ENCODE assay signal across 8 mouse cellular contexts in the genomic region with DNA sequence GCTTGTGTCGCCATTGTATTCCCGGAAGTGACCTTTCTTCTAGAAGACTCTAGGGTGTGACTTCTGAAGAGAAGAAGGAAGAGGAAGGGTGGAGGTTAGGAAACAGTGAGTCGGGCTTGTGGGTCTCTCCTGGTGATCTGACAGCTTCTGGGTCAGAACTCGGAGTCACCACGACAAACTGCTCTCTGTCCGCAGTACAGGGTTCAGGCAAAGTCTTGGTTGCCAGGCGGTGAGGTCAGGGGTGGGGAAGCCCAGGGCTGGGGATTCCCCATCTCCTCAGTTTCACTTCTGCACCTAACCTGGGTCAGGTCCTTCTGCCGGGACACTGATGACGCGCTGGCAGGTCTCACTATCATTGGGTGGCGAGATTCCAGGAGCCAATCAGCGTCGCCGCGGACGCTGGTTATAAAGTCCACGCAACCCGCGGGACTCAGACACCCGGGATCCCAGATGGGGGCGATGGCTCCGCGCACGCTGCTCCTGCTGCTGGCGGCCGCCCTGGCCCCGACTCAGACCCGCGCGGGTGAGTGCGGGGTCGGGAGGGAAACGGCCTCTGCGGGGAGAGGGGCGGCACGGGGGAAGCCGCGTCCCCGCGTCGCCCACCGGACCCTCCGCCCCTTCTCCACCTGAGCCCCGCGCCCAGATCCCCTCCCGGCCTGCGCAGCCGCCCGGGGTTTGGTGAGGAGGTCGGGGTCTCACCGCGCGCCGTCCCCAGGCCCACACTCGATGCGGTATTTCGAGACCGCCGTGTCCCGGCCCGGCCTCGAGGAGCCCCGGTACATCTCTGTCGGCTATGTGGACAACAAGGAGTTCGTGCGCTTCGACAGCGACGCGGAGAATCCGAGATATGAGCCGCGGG. TPM values are rescaled to one million over a fixed set of nuclear protein-coding genes. Genes with fewer than 3 reads are reported as not detected.
DNase-seq lines count a peak whose midpoint lies in the region; ATAC-seq lines count a peak whose summit lies in the region.

A gene (plus strand): TSS at position 67 of the 859 bp plus-strand sequence.

- ATAC-seq in hindbrain, embryonic 14.5 days (ENCODE audit: low FRiP score): peak; percentile 93

- peak; percentile 98 for DNase-seq in NIH3T3 (ENCODE audit: low read depth)
- DNase-seq in cerebellum, postnatal 14 days: peak; percentile 100
- peak; percentile 93 to 95 for DNase-seq in frontal cortex, postnatal 25 days (ENCODE audit: low spot score in 2 of 2)
- peak; percentile 94 for DNase-seq in hindbrain, embryonic 14.5 days (ENCODE audit: low spot score)
- peak; percentile 92 to 94 for DNase-seq in layer of hippocampus, postnatal 36 days
- peak; percentile 100 for DNase-seq in lung, postnatal 36 days
- peak; percentile 92 for DNase-seq in retina, postnatal 1 day
- DNase-seq in urinary bladder, adult 18-20 months (ENCODE audit: low spot score in 2 of 2): peak; percentile 98 to 99

- H3K36me3 ChIP-seq in hindbrain, embryonic 14.5 days (replicated peaks; ENCODE audit: control insufficient read depth, insufficient read depth): no peaks in the 10 kb centered on the region

- H3K4me2 ChIP-seq in hindbrain, embryonic 14.5 days (replicated peaks): peak within 1 kb of the TSS; percentile 91

- H3K9ac ChIP-seq in hindbrain, embryonic 14.5 days: peak within 1 kb of the TSS; percentile 77

- H3K4me1 ChIP-seq in hindbrain, embryonic 14.5 days (replicated peaks; ENCODE audit: control insufficient read depth, insufficient read depth, low read length): no peaks in the 10 kb centered on the region; the same call in 1 of the 2 replicates

- peak within 1 kb of the TSS; percentile 74 for H3K4me3 ChIP-seq in hindbrain, embryonic 14.5 days (replicated peaks; ENCODE audit: low read length)

- H3K27ac ChIP-seq in hindbrain, embryonic 14.5 days: no peak within 1 kb of the TSS

- no peaks in the 10 kb centered on the region for H3K9me3 ChIP-seq in hindbrain, embryonic 14.5 days (ENCODE audit: control insufficient read depth, low read length)

- WGBS in hindbrain, embryonic 14.5 days: under 1% methylated on average over 71 of the region's 73 CpGs

- H3K27me3 ChIP-seq in hindbrain, embryonic 14.5 days (ENCODE audit: control insufficient read depth, insufficient read depth, low read length): peaks cover 3% of the 10 kb centered on the region; the same call in 1 of the 2 replicates

RNA-seq across cellular contexts. Expression of the gene that starts here (rescaled TPM):
- polyA plus RNA-seq in hindbrain, embryonic 14.5 days (2014; fragmentation: Nextera tagmentation; extraction: Ambion mirVana): 95.5 and 98.1 TPM in 2 replicates
- 10 to 100 TPM; 13.4 to 18.0 TPM for total RNA-seq in layer of hippocampus, postnatal 36 days (2021)
